Mouse (Mus musculus) forebrain, postnatal 0 days (tissue): ENCODE data around the gene Esam. TPM values are rescaled to one million over a fixed set of nuclear protein-coding genes. Genes with fewer than 3 reads are reported as not detected.

Experiments used
- ATAC-seq: fragments of 200-750 bp; cut with Nextera tagmentation; 2 replicates; pipeline ENCODE4 v1.8.0; 2017; ENCODE audit warnings: mild to moderate bottlenecking, moderate library complexity
- DNase-seq: peaks from one replicate; pipeline ENCODE4 v3.0.0-alpha.2; 2015
- H3K27ac ChIP-seq: fragments of 300-500 bp; sonication (generic); 2 replicates; pipeline ENCODE4 v1.5.1; 2014; ENCODE audit warnings: low read depth, mild to moderate bottlenecking, antibody characterized with exemption, low read length, moderate library complexity, mixed read lengths
- H3K27me3 ChIP-seq: fragments of 300-500 bp; sonication (generic); 2 replicates; pipeline ENCODE4 v1.6.1; 2014; ENCODE audit warnings: mild to moderate bottlenecking, low read length, mixed read lengths; ENCODE audit not compliant: insufficient read depth
- H3K36me3 ChIP-seq: fragments of 300-500 bp; sonication (generic); 2 replicates; pipeline ENCODE4 v1.6.1; 2014; ENCODE audit warnings: mild to moderate bottlenecking, moderate library complexity; ENCODE audit not compliant: insufficient read depth
- H3K4me1 ChIP-seq: fragments of 300-500 bp; sonication (generic); 2 replicates; pipeline ENCODE4 v1.6.1; 2014; ENCODE audit warnings: antibody characterized with exemption; ENCODE audit not compliant: insufficient read depth
- H3K4me2 ChIP-seq: fragments of 300-500 bp; sonication (generic); 2 replicates; pipeline ENCODE4 v1.6.1; 2014; ENCODE audit warnings: low read depth, mild to moderate bottlenecking, moderate library complexity
- H3K4me3 ChIP-seq: fragments of 300-500 bp; sonication (generic); 2 replicates; pipeline ENCODE4 v1.5.1; 2014; ENCODE audit warnings: low read depth, low read length, mixed read lengths
- H3K9ac ChIP-seq: fragments of 300-500 bp; sonication (generic); 2 replicates; pipeline ENCODE4 v1.6.1; 2014; ENCODE audit warnings: mild to moderate bottlenecking
- H3K9me3 ChIP-seq: fragments of 300-500 bp; sonication (generic); 2 replicates; pipeline ENCODE4 v1.6.1; 2016; ENCODE audit warnings: low read length
- CTCF ChIP-seq: sonication (generic); IDR thresholded peaks from 2 replicates; pipeline ENCODE4 v1.5.1; 2016; ENCODE audit warnings: antibody characterized with exemption, control low read depth, low read depth
- WGBS: fragments of 180-500 bp; shearing (Covaris S2); extraction: QIAGEN DNeasy Blood & Tissue Kit; methylation state at CpG from one replicate; pipeline ENCODE4 v1.1.7; 2014; 5-methylcytosine and 5-hydroxymethylcytosine counted together
- polyA plus RNA-seq: library from polyadenylated mRNA; unstranded; fragments of >200 nt; fragmentation: Nextera tagmentation; extraction: Ambion mirVana; gene quantifications from 2 replicates; pipeline ENCODE4 v1.2.1, GENCODE M21; 2015
- total RNA-seq: library from RNA; depleted of rRNA; stranded (reverse); fragments of >200 nt; gene quantifications from 2 replicates; pipeline ENCODE4 v1.2.3, GENCODE M21; 2014; rRNA removed

The Esam gene
- total and polyA plus RNA-seq, 2 experiments from 2014 or later = 37.3 to 144 TPM

- H3K27ac ChIP-seq = no peak overlapping the region
- TF ChIP-seq CTCF = no peak
- peaks cover 9% of the 10 kb centered on the region for H3K4me1 ChIP-seq
- no peaks in the 10 kb centered on the region for H3K9me3 ChIP-seq
- ATAC-seq (no peak), DNase-seq (no peak)
- H3K4me3 ChIP-seq = no peak overlapping the region
- H3K27me3 ChIP-seq = no peaks in the 10 kb centered on the region
- 64% methylated on average over 3 of the region's 3 CpGs for WGBS
- H3K4me2 ChIP-seq = no peak overlapping the region
- H3K36me3 ChIP-seq = no peaks in the 10 kb centered on the region
- H3K9ac ChIP-seq = no peak overlapping the region
Measured at GRCm38 (mm10) chr9:37572204-37572876, 44.5 kb downstream of the Esam start.

DNA sequence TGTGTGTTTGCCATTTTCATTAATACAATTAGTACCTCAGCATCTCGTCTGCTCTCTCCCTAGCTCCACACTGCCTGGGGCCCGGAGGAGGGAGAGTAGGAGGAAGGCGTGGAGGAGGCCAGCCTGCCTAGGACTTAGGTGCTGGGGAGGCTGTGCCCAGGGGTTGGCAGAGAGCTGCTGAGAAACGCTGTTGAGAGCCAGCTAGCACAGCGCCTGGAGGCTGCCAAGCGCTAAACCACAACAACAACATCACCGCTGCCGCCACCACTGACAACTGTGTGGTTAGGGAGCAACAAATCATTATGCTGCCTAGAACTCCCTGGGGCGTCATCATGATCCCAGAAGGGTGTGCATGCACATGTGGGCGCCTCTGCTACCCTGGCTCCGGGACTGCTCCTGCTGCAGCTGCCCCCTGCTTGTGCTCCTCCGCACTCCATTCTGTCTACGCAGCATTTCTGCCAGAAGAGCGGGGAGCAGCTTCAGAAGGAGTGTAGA, 48.6 kb downstream of the Esam start:
- no peak overlapping the region for H3K4me3 ChIP-seq
- no peak for TF ChIP-seq CTCF
- H3K36me3 ChIP-seq = no peaks in the 10 kb centered on the region
- DNase-seq = peak; percentile 63
- no peaks in the 10 kb centered on the region for H3K4me1 ChIP-seq
- H3K27ac ChIP-seq = peak overlapping the region; percentile 64
- peak; percentile 84 for ATAC-seq
- H3K4me2 ChIP-seq = peak overlapping the region; percentile 39
- WGBS = 22% methylated on average over 14 of the region's 14 CpGs
- H3K9ac ChIP-seq = no peak overlapping the region
- H3K27me3 ChIP-seq = no peaks in the 10 kb centered on the region
- no peaks in the 10 kb centered on the region for H3K9me3 ChIP-seq

GRCm38 (mm10) chr9:37583594-37583993, 55.7 kb downstream of the Esam start:
- H3K27ac ChIP-seq = no peak overlapping the region
- no peak overlapping the region for H3K4me3 ChIP-seq
- no peak overlapping the region for H3K4me2 ChIP-seq
- no peak overlapping the region for H3K9ac ChIP-seq
- no peaks in the 10 kb centered on the region for H3K4me1 ChIP-seq
- TF ChIP-seq CTCF = no peak
- WGBS = 88% methylated on average over 5 of the region's 5 CpGs
- DNase-seq (no peak), ATAC-seq (no peak)
- no peaks in the 10 kb centered on the region for H3K36me3 ChIP-seq
- no peaks in the 10 kb centered on the region for H3K27me3 ChIP-seq
- no peaks in the 10 kb centered on the region for H3K9me3 ChIP-seq

DNA sequence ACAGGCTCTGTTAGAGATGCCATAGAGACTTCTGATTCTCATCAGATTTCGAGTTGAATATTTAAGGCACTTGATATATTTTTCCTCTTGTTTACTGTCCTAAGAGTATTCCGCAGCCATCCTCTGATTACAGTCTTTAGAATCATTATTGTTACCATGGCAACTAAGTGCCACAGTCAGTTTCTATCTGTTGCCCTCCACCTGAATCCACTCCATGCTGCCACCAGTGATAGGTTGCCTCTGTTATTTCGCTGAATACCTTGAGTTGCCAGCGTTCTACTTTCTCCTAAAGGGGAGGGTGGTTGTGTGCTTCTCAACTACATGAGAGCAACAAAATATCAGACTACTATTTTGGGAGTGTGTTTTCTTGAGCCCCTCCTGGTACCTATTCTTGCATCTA, 58.8 kb downstream of the Esam start:
- WGBS = 60% methylated on average over 4 of the region's 4 CpGs
- Histone ChIP-seq H3K4me1 (no peaks in the 10 kb centered on the region), H3K4me3 (no peak overlapping the region), H3K4me2 (no peak overlapping the region), H3K27ac (no peak overlapping the region), H3K27me3 (no peaks in the 10 kb centered on the region), H3K9me3 (no peaks in the 10 kb centered on the region), H3K9ac (no peak overlapping the region), H3K36me3 (no peaks in the 10 kb centered on the region)
- peak; percentile 43; the same call in 1 of the 2 replicates for ATAC-seq
- no peak for TF ChIP-seq CTCF
- DNase-seq = no peak

Other genes starting within 250 kb of the Esam start
- 6.3 and 8.7 TPM in 2 replicates for gene Ccdc15, start 179.6 kb upstream of the Esam start, total RNA-seq
- 4.2 and 7.8 TPM in 2 replicates for gene Ccdc15, start 179.6 kb upstream of the Esam start, polyA plus RNA-seq
- 11.8 and 17.2 TPM in 2 replicates for gene Hepacam, start 160.7 kb upstream of the Esam start, total RNA-seq
- gene Hepacam, start 160.7 kb upstream of the Esam start, polyA plus RNA-seq = 27.8 and 39.8 TPM in 2 replicates
- gene Robo4, start 126.2 kb upstream of the Esam start, total RNA-seq = 4.1 and 9.6 TPM in 2 replicates
- 3.1 and 3.3 TPM in 2 replicates for gene Robo4, start 126.2 kb upstream of the Esam start, polyA plus RNA-seq
- 1.2 and 1.9 TPM in 2 replicates for gene Robo3, start 94.8 kb upstream of the Esam start, total RNA-seq
- gene Robo3, start 94.8 kb upstream of the Esam start, polyA plus RNA-seq = 0.48 and 1.5 TPM in 2 replicates
- 43.3 and 122 TPM in 2 replicates for gene Msantd2, start 38.8 kb upstream of the Esam start, total RNA-seq
- 15.3 and 19.5 TPM in 2 replicates for gene Msantd2, start 38.8 kb upstream of the Esam start, polyA plus RNA-seq
- 2.4 and 2.5 TPM in 2 replicates for gene Vsig2, start 11.2 kb downstream of the Esam start, total RNA-seq
- gene Vsig2, start 11.2 kb downstream of the Esam start, polyA plus RNA-seq = 1.2 and 1.3 TPM in 2 replicates
- 76.2 and 112 TPM in 2 replicates for gene Nrgn, start 24.8 kb downstream of the Esam start, total RNA-seq
- 152 and 176 TPM in 2 replicates for gene Nrgn, start 24.8 kb downstream of the Esam start, polyA plus RNA-seq
- gene Siae, start 27.6 kb downstream of the Esam start, total RNA-seq = 9.2 and 13.8 TPM in 2 replicates
- 8.9 and 13.7 TPM in 2 replicates for gene Siae, start 27.6 kb downstream of the Esam start, polyA plus RNA-seq
- gene Spa17, start 85.6 kb downstream of the Esam start, total RNA-seq = 2.4 and 5.3 TPM in 2 replicates
- gene Spa17, start 85.6 kb downstream of the Esam start, polyA plus RNA-seq = 10.2 and 10.8 TPM in 2 replicates
- gene Tbrg1, start 129.2 kb downstream of the Esam start, total RNA-seq = 63.5 and 72.6 TPM in 2 replicates
- 84.3 and 97.0 TPM in 2 replicates for gene Tbrg1, start 129.2 kb downstream of the Esam start, polyA plus RNA-seq
- gene Panx3, start 141.2 kb downstream of the Esam start, total RNA-seq = 0.08 and 1.8 TPM in 2 replicates
- not detected in 2 replicates for gene Panx3, start 141.2 kb downstream of the Esam start, polyA plus RNA-seq
- gene Olfr160, start 188.2 kb downstream of the Esam start, total RNA-seq = not detected in 2 replicates
- gene Olfr160, start 188.2 kb downstream of the Esam start, polyA plus RNA-seq = not detected in 2 replicates
- not detected in 2 replicates for gene Olfr874, start 217.0 kb downstream of the Esam start, total RNA-seq
- not detected in 2 replicates for gene Olfr874, start 217.0 kb downstream of the Esam start, polyA plus RNA-seq
- gene Olfr875, start 243.8 kb downstream of the Esam start, total RNA-seq = not detected in 2 replicates
- 0.16 TPM in 1 of 2 replicates, not detected in the other for gene Olfr875, start 243.8 kb downstream of the Esam start, polyA plus RNA-seq